Mouse (Mus musculus): ENCODE results near the gene Lrp1. TPM values are rescaled to one million over a fixed set of nuclear protein-coding genes. Genes with fewer than 3 reads are reported as not detected.

The Lrp1 gene
- polyA plus RNA-seq, 1 experiment from 2014 or later, result 67.2 TPM

DNA sequence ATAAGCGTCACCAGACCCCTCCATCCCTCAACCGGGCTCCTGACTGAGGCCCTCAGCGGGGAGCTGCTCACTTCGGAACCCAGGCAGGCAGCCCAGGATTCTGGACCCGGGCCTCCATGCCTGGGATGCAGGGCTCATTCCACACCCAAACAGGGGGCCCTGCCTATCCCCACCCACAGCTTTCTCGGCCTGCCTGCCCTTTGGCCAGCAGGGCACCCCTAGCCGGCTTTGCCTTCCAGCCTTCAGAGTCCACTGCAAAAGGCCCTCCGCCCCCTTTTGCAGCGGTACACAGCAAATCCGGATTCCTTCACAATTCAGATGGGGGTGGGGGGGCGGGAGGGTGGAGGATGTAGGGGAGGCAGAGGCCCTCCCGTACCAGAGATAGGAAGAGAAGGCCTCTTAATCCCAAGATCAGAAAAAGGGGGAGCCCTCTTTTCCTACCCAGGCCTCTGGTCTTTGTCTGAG is 975 bp downstream of the Lrp1 start:
- peaks cover 55% of the 10 kb centered on the region for H3K4me1 ChIP-seq (replicated peaks)
- H3K27ac ChIP-seq, result peak overlapping the region; percentile 92
- WGBS, result 5% methylated on average over 12 of the region's 12 CpGs
- H3K36me3 ChIP-seq, result no peaks in the 10 kb centered on the region
- H3K9me3 ChIP-seq, result no peaks in the 10 kb centered on the region
- H3K4me2 ChIP-seq (replicated peaks), result peak overlapping the region; percentile 95
- H3K27me3 ChIP-seq (replicated peaks), result no peaks in the 10 kb centered on the region
- peak overlapping the region; percentile 74 for H3K4me3 ChIP-seq (replicated peaks)
- H3K9ac ChIP-seq, result peak overlapping the region; percentile 74
- ATAC-seq, result 0 out of 2 replicates have a peak, but pooled peaks have one; percentile 3

DNA sequence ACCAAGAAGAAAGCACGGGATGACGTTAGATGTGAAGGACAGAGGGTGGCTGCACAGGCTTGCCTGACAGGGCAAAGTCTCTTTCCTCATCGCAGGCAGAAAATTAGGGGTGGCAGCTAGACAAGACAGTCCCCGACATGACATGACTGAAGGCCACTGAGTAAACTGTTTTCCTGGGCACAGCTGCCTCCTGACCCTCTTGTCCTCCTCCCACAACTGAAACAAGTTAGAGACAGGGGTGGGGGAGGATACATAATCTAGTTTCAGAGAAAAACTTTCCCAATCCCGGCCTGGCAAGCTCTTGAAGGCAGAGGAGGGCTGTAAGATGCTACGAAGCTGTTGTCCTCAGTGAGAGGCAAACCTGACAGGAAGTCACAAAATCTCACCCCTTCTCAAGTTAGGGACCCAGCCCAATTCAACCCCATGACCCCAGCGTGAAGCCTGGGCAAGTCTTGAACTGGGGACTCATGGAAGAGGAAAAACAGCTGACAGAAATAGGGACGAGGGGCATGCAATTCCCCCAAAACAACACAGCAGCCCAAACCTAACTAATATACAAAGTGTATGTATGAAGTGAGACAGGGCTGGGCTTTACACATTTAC is 1.7 kb downstream of the Lrp1 start:
- no peaks in the 10 kb centered on the region for H3K36me3 ChIP-seq
- no peak for ATAC-seq
- 28% methylated on average over 8 of the region's 8 CpGs for WGBS
- no peaks in the 10 kb centered on the region for H3K9me3 ChIP-seq
- H3K4me3 ChIP-seq (replicated peaks), result peak overlapping the region; percentile 74
- no peaks in the 10 kb centered on the region for H3K27me3 ChIP-seq (replicated peaks)
- peak overlapping the region; percentile 92 for H3K27ac ChIP-seq
- peak overlapping the region; percentile 74 for H3K9ac ChIP-seq
- H3K4me2 ChIP-seq (replicated peaks), result peak overlapping the region; percentile 95
- H3K4me1 ChIP-seq (replicated peaks), result peaks cover 63% of the 10 kb centered on the region

DNA sequence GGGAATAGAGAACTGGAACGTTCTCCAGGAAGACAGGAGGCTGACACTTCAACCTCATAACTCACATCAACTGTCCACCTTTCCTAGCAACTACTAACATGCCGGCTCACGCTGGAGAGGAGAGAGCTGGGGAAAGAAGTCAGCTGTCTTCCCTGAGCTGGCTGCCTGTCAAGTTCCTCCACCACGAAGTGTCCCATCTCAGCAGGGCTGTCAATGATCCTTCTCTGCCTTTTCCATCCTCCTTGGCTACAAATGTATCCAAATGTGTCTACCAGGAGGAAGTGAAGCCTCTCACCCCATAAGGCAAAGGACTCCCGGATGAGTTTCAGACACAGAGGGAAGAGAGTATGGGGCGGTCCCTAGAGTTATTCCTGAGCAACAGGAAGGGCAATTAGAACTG is 2.8 kb downstream of the Lrp1 start:
- ATAC-seq, result no peak
- Histone ChIP-seq H3K27ac (peak overlapping the region; percentile 2; the same call in 1 of the 2 replicates), H3K4me2 (replicated peaks) (peak overlapping the region; percentile 95), H3K4me1 (replicated peaks) (peaks cover 73% of the 10 kb centered on the region), H3K27me3 (replicated peaks) (no peaks in the 10 kb centered on the region), H3K36me3 (no peaks in the 10 kb centered on the region), H3K4me3 (replicated peaks) (peak overlapping the region; percentile 74; the same call in 1 of the 2 replicates), H3K9ac (no peak overlapping the region), H3K9me3 (no peaks in the 10 kb centered on the region)
- WGBS, result 24% methylated on average over 6 of the region's 6 CpGs

DNA sequence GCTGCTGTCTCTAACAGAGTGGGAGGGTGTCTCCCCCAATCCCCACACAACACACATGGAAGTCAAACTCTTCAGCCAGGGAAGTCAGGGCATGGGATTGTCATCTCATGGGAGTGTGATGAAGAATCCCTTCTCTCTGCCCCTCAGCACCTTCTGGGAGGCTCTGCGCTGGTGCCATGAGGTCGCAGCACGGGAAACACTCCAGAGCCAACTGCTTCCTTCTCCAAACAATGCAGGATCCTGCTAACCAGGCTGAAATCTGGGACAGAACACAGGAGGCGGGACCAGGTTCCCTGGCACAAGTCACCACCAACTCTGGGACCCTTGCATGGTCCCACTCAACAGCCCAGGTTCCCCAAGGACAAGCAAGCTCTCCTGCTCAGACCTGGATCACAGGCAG is 3.7 kb downstream of the Lrp1 start:
- Histone ChIP-seq H3K27me3 (replicated peaks) (no peaks in the 10 kb centered on the region), H3K36me3 (peaks cover 3% of the 10 kb centered on the region; the same call in 1 of the 2 replicates), H3K9me3 (no peaks in the 10 kb centered on the region), H3K4me2 (replicated peaks) (peak overlapping the region; percentile 95; the same call in 1 of the 2 replicates), H3K4me3 (replicated peaks) (no peak overlapping the region), H3K27ac (peak overlapping the region; percentile 48; the same call in 1 of the 2 replicates), H3K9ac (peak overlapping the region; percentile 24; the same call in 1 of the 2 replicates), H3K4me1 (replicated peaks) (peaks cover 79% of the 10 kb centered on the region)
- 52% methylated on average over 4 of the region's 4 CpGs for WGBS
- ATAC-seq, result no peak

DNA sequence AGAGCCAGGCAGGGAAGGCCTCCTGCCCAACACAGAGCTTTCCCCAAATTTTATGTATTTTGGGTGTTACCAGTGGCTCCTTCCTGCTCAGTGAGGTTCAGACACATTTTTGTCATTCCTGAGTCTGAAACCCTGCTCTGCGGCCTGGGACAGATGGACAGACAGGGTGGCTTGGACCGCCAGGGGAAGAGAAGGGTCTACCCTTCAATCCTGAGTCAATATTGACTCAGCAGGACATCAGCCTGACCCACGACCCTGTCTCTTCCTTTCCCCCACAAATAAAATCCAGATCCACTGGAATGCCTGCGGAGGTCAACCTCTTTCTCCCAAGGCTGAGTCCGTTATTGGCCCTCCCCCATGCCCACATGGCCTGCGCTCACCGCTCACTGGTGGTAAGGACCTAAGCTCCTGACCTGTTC is 4.7 kb downstream of the Lrp1 start:
- Histone ChIP-seq H3K4me1 (replicated peaks) (peaks cover 78% of the 10 kb centered on the region), H3K9me3 (no peaks in the 10 kb centered on the region), H3K9ac (no peak overlapping the region), H3K36me3 (peaks cover 9% of the 10 kb centered on the region), H3K4me2 (replicated peaks) (peak overlapping the region; percentile 19; the same call in 1 of the 2 replicates), H3K27me3 (replicated peaks) (no peaks in the 10 kb centered on the region), H3K27ac (peak overlapping the region; percentile 76), H3K4me3 (replicated peaks) (no peak overlapping the region)
- WGBS, result 56% methylated on average over 7 of the region's 7 CpGs
- no peak for ATAC-seq

DNA sequence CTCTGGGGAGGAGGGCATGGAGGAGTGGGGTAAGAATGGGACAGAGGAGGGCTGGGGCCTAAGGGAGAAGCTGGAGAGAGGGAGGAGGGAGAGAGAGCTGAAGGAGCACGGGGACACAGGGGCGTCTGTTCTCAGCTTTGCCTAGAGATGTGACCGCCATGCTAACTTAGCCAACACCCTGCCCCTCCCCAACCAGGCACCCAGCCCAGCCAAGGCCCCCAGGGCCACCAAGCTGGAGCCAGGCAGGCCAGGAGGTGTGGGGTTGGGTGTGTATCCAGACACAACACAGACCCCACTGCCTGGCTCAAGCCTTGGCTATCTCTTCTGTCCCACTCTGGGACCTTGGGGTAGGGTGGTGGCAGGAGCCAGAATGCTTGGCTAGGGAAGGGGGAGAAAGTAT is 5.4 kb downstream of the Lrp1 start:
- Histone ChIP-seq H3K4me1 (replicated peaks) (peaks cover 78% of the 10 kb centered on the region), H3K4me2 (replicated peaks) (peak overlapping the region; percentile 45; the same call in 1 of the 2 replicates), H3K9ac (no peak overlapping the region; the same call in 1 of the 2 replicates), H3K27me3 (replicated peaks) (no peaks in the 10 kb centered on the region), H3K9me3 (no peaks in the 10 kb centered on the region), H3K4me3 (replicated peaks) (no peak overlapping the region), H3K27ac (peak overlapping the region; percentile 76), H3K36me3 (peaks cover 10% of the 10 kb centered on the region)
- no peak for ATAC-seq
- 49% methylated on average over 3 of the region's 3 CpGs for WGBS

DNA sequence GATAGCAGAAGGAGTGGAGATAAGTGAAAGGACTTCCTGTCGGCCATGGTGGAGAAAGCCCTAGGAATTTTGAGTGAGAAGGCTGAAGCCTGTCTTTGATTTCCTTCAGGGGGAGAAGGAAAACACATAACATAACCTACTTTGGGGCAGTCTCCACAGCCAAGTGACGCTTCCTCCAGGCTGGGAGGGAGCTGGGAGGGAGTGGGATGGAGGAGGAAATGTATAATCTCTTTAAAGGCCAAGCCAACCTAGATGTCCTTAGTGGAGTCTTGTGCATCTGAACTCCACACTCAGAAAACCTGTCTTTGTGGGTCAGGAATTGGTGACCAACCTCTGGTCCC is 5.9 kb downstream of the Lrp1 start:
- peaks cover 82% of the 10 kb centered on the region for H3K4me1 ChIP-seq (replicated peaks)
- peak overlapping the region; percentile 76 for H3K27ac ChIP-seq
- 39% methylated on average over 2 of the region's 2 CpGs for WGBS
- peaks cover 16% of the 10 kb centered on the region for H3K36me3 ChIP-seq
- no peak for ATAC-seq
- H3K4me3 ChIP-seq (replicated peaks), result no peak overlapping the region
- H3K27me3 ChIP-seq (replicated peaks), result no peaks in the 10 kb centered on the region
- H3K9ac ChIP-seq, result no peak overlapping the region
- no peaks in the 10 kb centered on the region for H3K9me3 ChIP-seq
- peak overlapping the region; percentile 45 for H3K4me2 ChIP-seq (replicated peaks)

DNA sequence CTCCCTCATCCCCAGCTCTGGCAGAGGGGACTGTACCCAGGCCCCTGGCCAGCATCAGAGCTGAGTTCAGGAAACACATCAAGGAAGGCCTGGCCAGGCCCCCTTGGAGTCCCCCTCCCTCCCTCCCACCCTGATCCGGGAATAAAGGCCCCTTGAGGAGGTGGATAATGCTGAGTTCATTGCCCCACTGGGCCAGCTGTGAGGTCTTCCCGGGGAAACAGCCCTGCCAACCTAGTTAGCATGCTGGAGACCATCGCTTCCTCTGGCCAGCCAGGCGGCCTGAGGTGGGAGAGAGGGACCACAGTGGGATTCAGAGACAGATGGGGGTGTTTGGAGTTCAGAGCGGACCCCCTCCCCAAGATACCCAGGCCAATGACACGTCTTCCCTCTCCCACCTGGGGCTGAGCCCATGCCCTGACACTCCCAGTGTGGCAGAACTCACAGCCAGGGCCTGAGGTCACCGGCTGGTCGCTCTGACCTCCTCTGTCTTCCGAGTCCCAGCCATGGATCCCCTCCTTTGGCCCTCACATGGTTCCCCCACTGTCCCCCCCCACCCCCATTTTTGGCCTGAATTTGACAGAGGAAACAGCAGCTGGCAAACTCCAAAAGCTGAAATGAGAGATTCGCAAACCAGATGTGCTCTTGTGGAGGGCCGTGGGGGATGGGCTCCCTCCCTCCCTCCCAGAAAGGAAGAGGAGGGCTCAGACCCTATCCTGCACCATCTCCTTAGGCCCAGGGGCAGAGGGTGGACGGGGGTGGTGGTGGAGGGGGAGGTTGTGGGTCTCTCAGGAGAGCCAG is 6.5 kb downstream of the Lrp1 start:
- Histone ChIP-seq H3K9me3 (no peaks in the 10 kb centered on the region), H3K36me3 (peaks cover 17% of the 10 kb centered on the region), H3K27ac (peak overlapping the region; percentile 76), H3K27me3 (replicated peaks) (no peaks in the 10 kb centered on the region), H3K4me2 (replicated peaks) (peak overlapping the region; percentile 45), H3K4me1 (replicated peaks) (peaks cover 82% of the 10 kb centered on the region), H3K4me3 (replicated peaks) (0 out of 2 replicates have a peak overlapping the region, but pooled peaks have one; percentile 8), H3K9ac (peak overlapping the region; percentile 32; the same call in 1 of the 2 replicates)
- 40% methylated on average over 12 of the region's 12 CpGs for WGBS
- 0 out of 2 replicates have a peak, but pooled peaks have one; percentile 24 for ATAC-seq

DNA sequence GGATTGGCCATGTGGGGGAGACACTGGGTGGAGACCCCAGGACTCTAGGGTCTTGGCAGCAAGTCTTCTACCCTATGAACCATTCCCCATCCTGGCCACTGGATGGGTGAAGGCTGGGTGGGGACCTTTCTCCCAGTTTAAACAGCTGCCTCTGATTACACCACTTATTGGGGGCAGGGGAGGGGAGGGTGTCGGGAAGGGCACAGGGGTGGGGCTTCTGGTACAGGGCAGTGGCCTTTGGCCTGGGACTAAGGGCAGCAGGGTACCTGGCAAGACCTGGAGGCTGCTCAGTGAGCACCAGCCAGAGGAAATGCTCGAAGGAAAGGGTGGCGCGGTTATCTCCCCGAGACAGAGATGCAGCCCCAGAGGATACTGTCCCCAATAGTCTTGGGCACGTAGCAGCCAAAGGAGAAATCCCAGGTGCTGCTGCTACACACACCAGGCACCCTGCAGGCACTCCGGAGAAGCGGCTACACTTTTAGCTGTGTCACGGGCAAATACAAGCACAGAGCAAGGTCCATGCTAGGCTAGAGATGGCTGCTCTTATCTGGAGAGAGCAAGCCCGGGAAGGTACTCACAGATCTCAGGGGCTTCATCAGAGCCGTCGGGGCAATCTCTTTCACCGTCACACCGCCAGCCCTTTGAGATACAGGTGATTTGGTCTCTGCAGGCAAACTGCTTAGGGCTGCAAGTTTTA is 8.7 kb downstream of the Lrp1 start:
- H3K36me3 ChIP-seq, result peaks cover 22% of the 10 kb centered on the region
- no peak overlapping the region; the same call in 1 of the 2 replicates for H3K4me2 ChIP-seq (replicated peaks)
- peak; percentile 57 for ATAC-seq
- peaks cover 68% of the 10 kb centered on the region for H3K4me1 ChIP-seq (replicated peaks)
- H3K27me3 ChIP-seq (replicated peaks), result no peaks in the 10 kb centered on the region
- H3K27ac ChIP-seq, result peak overlapping the region; percentile 48; the same call in 1 of the 2 replicates
- H3K9ac ChIP-seq, result no peak overlapping the region
- H3K4me3 ChIP-seq (replicated peaks), result no peak overlapping the region
- WGBS, result 73% methylated on average over 14 of the region's 14 CpGs
- H3K9me3 ChIP-seq, result no peaks in the 10 kb centered on the region

DNA sequence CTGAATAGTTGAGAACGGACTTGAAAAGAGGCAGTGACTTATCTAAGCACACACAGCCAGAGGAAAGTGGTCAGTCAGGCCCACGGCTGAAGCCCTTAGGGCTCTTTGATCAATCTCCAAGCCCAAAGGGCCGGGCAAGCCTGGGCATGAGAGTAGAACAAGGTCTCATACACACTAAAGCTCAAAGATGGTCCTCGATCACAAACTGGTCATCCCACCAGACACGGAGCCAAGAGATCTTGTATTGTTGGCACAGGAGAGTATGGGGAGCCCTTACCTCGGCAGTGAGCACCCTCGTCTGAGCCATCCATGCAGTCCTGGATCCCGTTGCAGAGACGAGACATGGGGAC is 10.9 kb downstream of the Lrp1 start:
- no peaks in the 10 kb centered on the region for H3K27me3 ChIP-seq (replicated peaks)
- no peaks in the 10 kb centered on the region for H3K9me3 ChIP-seq
- H3K36me3 ChIP-seq, result peaks cover 26% of the 10 kb centered on the region
- peak overlapping the region; percentile 76 for H3K27ac ChIP-seq
- no peak overlapping the region for H3K4me3 ChIP-seq (replicated peaks)
- ATAC-seq, result no peak
- H3K4me1 ChIP-seq (replicated peaks), result peaks cover 55% of the 10 kb centered on the region
- WGBS, result 83% methylated on average over 9 of the region's 9 CpGs
- H3K4me2 ChIP-seq (replicated peaks), result 0 out of 2 replicates have a peak overlapping the region, but pooled peaks have one; percentile 17
- no peak overlapping the region for H3K9ac ChIP-seq

DNA sequence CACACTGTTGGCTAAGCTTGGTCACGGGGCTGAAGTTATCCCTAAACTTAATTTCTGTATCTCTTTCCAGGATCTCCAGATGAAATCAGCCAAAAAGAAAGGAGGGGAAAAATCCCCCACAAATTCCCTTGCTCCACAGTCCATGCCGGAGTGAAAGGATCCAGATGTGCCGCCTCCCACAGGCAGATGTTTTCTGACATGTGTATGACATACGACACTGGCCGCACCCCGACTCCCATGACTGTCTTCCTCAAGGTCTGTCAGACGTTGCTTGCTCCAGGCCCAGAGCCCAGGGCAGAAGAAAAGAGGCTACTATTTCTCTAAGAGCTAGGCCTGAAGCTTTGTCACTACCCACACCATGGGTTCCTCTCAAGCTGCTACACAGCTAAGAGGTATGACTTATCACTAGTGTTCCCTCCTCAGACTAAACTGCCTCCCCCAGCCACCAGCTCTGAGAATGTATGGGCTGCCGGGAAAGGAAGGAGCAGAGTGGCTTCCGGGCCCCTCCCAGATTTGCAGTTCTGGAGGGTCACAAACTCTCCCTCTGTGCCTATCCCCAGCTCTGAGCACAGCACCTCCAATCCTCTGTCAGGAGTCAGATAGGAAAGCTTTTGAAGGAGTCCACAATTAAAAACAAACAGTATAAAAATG is 11.4 kb downstream of the Lrp1 start:
- peaks cover 55% of the 10 kb centered on the region for H3K4me1 ChIP-seq (replicated peaks)
- 0 out of 2 replicates have a peak overlapping the region, but pooled peaks have one; percentile 3 for H3K9ac ChIP-seq
- peak overlapping the region; percentile 17; the same call in 1 of the 2 replicates for H3K4me2 ChIP-seq (replicated peaks)
- no peaks in the 10 kb centered on the region for H3K9me3 ChIP-seq
- 30% methylated on average over 9 of the region's 9 CpGs for WGBS
- peaks cover 29% of the 10 kb centered on the region for H3K36me3 ChIP-seq
- peak overlapping the region; percentile 76 for H3K27ac ChIP-seq
- no peak overlapping the region for H3K4me3 ChIP-seq (replicated peaks)
- ATAC-seq, result peak; percentile 61; the same call in 1 of the 2 replicates
- H3K27me3 ChIP-seq (replicated peaks), result no peaks in the 10 kb centered on the region

Data from intestine, embryonic 15.5 days (tissue).